Mouse (Mus musculus) splenic B cell, adult 2 months (primary cell): Measurements from ENCODE around the gene Hectd2.

Source experiments
- DNase-seq: peaks from one replicate; pipeline ENCODE4 v3.0.0-alpha.2; 2011; ENCODE audit warnings: low read depth, low spot score
- H3K27me3 ChIP-seq: 2 replicates; pipeline ENCODE4 v1.6.1; 2012; ENCODE audit warnings: mild to moderate bottlenecking, low read length, moderate library complexity, mixed read lengths; ENCODE audit not compliant: control insufficient read depth, poor library complexity, insufficient read depth, severe bottlenecking
- H3K36me3 ChIP-seq: 2 replicates; pipeline ENCODE4 v1.6.1; 2012; ENCODE audit warnings: mild to moderate bottlenecking, low read length, moderate library complexity, mixed read lengths; ENCODE audit not compliant: control insufficient read depth, poor library complexity, insufficient read depth, severe bottlenecking

Hectd2 gene

GRCm38 (mm10) chr19:36540012-36540606, 14.3 kb upstream of the Hectd2 start:
- no peaks in the 10 kb centered on the region for H3K36me3 ChIP-seq
- no peak for DNase-seq

DNA sequence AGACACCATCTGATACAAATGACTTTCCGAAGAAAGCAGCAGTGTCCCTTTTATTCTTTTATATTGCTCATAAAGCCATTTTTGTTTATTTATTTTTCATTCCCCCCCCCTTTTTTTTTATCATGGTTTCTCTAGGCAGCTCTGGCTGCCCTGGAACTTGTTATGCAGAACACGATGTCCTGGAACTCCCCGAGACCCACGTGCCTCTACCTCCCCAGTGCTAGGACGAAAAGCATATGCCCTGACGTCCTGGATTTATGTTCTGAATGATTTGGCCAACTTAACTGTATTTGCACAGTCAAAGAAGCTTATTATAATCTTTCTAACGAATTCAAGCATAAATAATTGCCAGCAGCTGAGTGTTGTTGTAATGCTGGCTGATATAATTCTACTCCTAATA, 13.7 kb upstream of the Hectd2 start:
- no peaks in the 10 kb centered on the region for H3K36me3 ChIP-seq
- no peaks in the 10 kb centered on the region for H3K27me3 ChIP-seq
- no peak for DNase-seq

More at GRCm38 (mm10) chr19:36540012-36540606, 14.3 kb upstream of the Hectd2 start:
- no peaks in the 10 kb centered on the region for H3K27me3 ChIP-seq

GRCm38 (mm10) chr19:36553561-36554045, 836 bp upstream of the Hectd2 start:
- no peak for DNase-seq
- H3K27me3 ChIP-seq = peaks cover 6% of the 10 kb centered on the region; the same call in 1 of the 2 replicates
- H3K36me3 ChIP-seq = no peaks in the 10 kb centered on the region

- Histone ChIP-seq H3K27me3 (peaks cover 6% of the 10 kb centered on the region; the same call in 1 of the 2 replicates), H3K36me3 (no peaks in the 10 kb centered on the region)
- DNase-seq = peak; percentile 14
These were observed 551 bp downstream of the Hectd2 start for GRCm38 (mm10) chr19:36554785-36555595.

GRCm38 (mm10) chr19:36559331-36559730, 4.9 kb downstream of the Hectd2 start:
- Histone ChIP-seq H3K36me3 (no peaks in the 10 kb centered on the region), H3K27me3 (peaks cover 4% of the 10 kb centered on the region; the same call in 1 of the 2 replicates)
- no peak for DNase-seq

GRCm38 (mm10) chr19:36560160-36560559, 5.7 kb downstream of the Hectd2 start:
- no peaks in the 10 kb centered on the region for H3K36me3 ChIP-seq

DNA sequence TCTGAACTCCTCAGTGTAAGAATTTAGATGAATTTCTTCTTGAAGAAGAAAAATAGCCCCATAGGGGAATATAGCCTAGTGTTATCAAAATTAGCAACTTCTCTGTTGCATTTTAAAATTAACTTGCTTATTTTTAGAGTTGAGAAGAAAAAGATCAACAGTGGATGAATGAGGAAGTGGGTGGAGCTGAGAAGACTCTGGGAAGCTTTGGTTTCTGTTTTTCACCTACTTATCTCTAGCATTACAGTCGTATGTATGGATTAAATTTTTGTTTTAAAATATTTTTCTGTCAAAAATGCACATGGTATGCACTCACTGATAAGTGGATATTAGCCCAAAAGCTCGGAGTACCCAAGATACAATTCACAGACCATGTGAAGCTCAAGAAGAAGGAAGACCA, 6.7 kb downstream of the Hectd2 start:
- no peaks in the 10 kb centered on the region for H3K27me3 ChIP-seq
- H3K36me3 ChIP-seq = no peaks in the 10 kb centered on the region
- DNase-seq = no peak

More at GRCm38 (mm10) chr19:36560160-36560559, 5.7 kb downstream of the Hectd2 start:
- peaks cover under 1% of the 10 kb centered on the region; the same call in 1 of the 2 replicates for H3K27me3 ChIP-seq
- DNase-seq = no peak

DNA sequence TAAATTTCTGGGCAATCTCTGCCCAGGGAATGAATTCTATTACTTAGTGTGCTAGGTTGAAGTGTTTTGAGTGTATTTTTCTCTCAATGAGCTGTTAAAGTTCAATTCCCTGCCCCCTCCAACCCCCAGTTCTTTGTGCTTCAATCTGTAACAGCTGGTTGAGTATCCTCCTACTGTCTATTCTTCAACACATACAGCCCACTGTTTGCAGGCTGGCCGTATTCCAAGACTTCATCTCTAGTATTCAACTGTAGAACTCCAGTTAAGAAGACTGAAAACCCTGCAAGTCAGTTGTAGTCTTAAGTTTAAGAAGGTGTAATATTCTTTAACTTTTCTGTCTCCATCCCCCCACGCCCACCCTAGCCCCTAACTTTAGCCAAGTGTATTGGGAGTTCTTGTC, 10.0 kb downstream of the Hectd2 start:
- Histone ChIP-seq H3K27me3 (no peaks in the 10 kb centered on the region), H3K36me3 (no peaks in the 10 kb centered on the region)
- no peak for DNase-seq

DNA sequence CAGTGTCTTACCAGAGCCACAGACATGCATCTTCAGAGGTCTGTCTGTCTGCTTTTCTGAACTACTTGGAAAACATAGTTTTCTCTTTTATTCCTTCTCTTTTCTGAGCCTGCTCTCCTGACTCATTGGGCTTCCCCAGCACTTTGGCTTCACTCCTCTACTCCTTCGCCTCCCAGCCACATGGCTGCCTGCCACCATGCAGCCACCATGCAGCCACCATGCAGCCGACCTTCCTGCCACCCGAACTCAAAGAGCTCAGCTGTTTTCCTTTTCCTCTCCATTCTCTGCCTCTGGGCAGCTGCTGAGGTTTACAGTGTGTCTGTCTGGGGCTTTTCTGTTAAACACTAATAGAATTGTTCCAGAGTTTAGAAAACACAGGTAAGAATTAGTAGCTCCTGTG, 19.5 kb downstream of the Hectd2 start:
- Histone ChIP-seq H3K27me3 (no peaks in the 10 kb centered on the region), H3K36me3 (no peaks in the 10 kb centered on the region)
- no peak for DNase-seq

- DNase-seq = no peak
- no peaks in the 10 kb centered on the region for H3K27me3 ChIP-seq
These were observed 20.7 kb downstream of the Hectd2 start for GRCm38 (mm10) chr19:36575159-36575558.

DNA sequence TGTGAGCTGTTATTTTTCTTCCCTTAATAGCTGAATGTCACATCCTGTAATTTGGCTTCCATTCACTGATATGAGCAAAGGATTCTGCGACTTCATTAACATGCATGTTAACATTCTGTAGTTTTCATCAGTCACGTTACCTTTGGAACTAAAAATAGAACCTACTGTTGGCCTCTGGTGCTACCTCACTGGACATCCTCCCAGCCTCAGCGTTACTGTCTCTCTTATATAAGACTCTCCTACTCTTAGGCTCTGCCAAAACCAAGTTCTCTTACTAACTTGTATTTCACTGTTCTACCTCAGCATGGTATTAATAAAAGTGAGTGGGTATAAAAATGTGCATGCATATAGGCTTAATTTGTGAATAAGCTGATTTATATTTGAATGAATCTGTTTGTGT, 26.4 kb downstream of the Hectd2 start:
- no peak for DNase-seq
- Histone ChIP-seq H3K36me3 (no peaks in the 10 kb centered on the region), H3K27me3 (no peaks in the 10 kb centered on the region)

More at GRCm38 (mm10) chr19:36575159-36575558, 20.7 kb downstream of the Hectd2 start:
- H3K36me3 ChIP-seq = no peaks in the 10 kb centered on the region

- no peaks in the 10 kb centered on the region for H3K27me3 ChIP-seq
- H3K36me3 ChIP-seq = no peaks in the 10 kb centered on the region
- DNase-seq = no peak
These were observed 27.7 kb downstream of the Hectd2 start for GRCm38 (mm10) chr19:36582116-36582515.

DNA sequence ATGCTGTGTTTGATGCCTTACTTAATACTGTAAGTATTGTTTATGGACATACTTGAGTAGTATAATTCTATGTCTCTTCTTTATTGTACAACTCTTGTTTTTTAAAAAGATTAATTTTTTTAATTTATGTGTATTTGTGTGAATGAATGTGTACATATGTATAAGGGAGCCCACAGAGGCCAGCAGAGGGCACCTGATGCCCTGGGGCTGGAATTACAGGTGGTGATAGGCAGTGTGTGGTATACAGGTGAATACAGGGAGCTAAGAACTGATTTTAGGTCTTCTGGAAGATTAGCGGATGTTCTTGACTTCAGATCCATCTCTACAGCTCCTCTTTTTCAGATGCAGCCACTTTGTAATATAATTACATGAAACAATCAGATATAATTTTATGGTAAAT, 31.1 kb downstream of the Hectd2 start:
- no peak for DNase-seq
- Histone ChIP-seq H3K36me3 (no peaks in the 10 kb centered on the region), H3K27me3 (no peaks in the 10 kb centered on the region)

GRCm38 (mm10) chr19:36594409-36594808, 40.0 kb downstream of the Hectd2 start:
- no peak for DNase-seq
- no peaks in the 10 kb centered on the region for H3K27me3 ChIP-seq
- H3K36me3 ChIP-seq = no peaks in the 10 kb centered on the region

DNA sequence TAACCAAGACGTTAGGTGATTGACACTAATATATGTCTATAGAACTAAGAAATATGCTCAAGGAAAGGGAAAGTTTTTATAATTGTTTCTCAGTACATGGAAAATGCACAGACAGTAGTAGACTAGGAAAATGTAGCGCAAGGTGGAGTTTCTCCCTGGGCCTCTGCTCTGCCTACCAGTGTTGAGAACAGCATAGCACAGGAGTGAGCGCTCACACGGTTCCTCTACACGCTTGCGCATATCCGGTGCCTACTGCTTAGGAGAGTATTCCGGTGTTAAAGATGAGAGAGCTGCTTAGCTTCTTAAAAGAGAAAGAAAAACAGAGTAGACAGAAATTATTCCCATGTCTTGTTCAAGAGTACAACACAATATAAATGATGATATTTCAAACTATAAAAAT, 47.4 kb downstream of the Hectd2 start:
- Histone ChIP-seq H3K27me3 (no peaks in the 10 kb centered on the region), H3K36me3 (no peaks in the 10 kb centered on the region)
- no peak for DNase-seq
